ENCODE assay signal across 22 mouse cellular contexts in genomic region chr1:194540923-194541322, GRCm38 (mm10).
DNase-seq lines count a peak whose midpoint lies in the region; ATAC-seq lines count a peak whose summit lies in the region.
"Had no signal": no experiment of that assay in that cellular context is flagged by ENCODE, and none has a peak within 500 bp of the region (broad histone marks: within the 10 kb centered on the region; RNA-seq: fewer than 3 reads in every experiment).

No protein-coding gene starts in this region.

- H3K4me1 ChIP-seq in liver, embryonic 11.5 days (replicated peaks; ENCODE audit: control insufficient read depth, insufficient read depth, low read length): no peaks in the 10 kb centered on the region
- no peaks in the 10 kb centered on the region for H3K4me1 ChIP-seq in midbrain, embryonic 16.5 days (ENCODE audit: control insufficient read depth, insufficient read depth, low read length)
- H3K4me1 ChIP-seq: embryonic facial prominence, embryonic 15.5 days; hindbrain, embryonic 13.5 days; limb, embryonic 12.5 days; liver, embryonic 12.5 days; midbrain, embryonic 10.5 days had no signal

- no peak for ATAC-seq in liver, embryonic 11.5 days (replicated peaks; ENCODE audit: low FRiP score)
- ATAC-seq in midbrain, embryonic 16.5 days: no peak
- ATAC-seq: forebrain, embryonic 14.5 days; liver, embryonic 12.5 days had no signal

- H3K4me2 ChIP-seq in liver, embryonic 11.5 days: no peak overlapping the region
- H3K4me2 ChIP-seq in midbrain, embryonic 16.5 days (ENCODE audit: low read length): no peak overlapping the region
- H3K4me2 ChIP-seq: embryonic facial prominence, embryonic 15.5 days; hindbrain, embryonic 13.5 days; limb, embryonic 12.5 days; liver, embryonic 12.5 days had no signal

- no peak overlapping the region for H3K4me3 ChIP-seq in liver, embryonic 11.5 days (ENCODE audit: low read depth, low read length)
- H3K4me3 ChIP-seq in midbrain, embryonic 16.5 days (ENCODE audit: low read depth, low read length): no peak overlapping the region
- H3K4me3 ChIP-seq: embryonic facial prominence, embryonic 15.5 days; gastrocnemius, adult 2 months; hindbrain, embryonic 13.5 days; limb, embryonic 12.5 days; liver, embryonic 12.5 days; midbrain, embryonic 10.5 days had no signal

- 87% methylated on average over 2 of the region's 2 CpGs for WGBS in liver, embryonic 11.5 days
- WGBS in midbrain, embryonic 16.5 days: 94% methylated on average over 2 of the region's 2 CpGs

- no peaks in the 10 kb centered on the region for H3K27me3 ChIP-seq in liver, embryonic 11.5 days (replicated peaks; ENCODE audit: control insufficient read depth, insufficient read depth, low read length)
- no peaks in the 10 kb centered on the region for H3K27me3 ChIP-seq in midbrain, embryonic 16.5 days (ENCODE audit: control insufficient read depth, insufficient read depth, low read depth, low read length)
- H3K27me3 ChIP-seq: embryonic facial prominence, embryonic 15.5 days; hindbrain, embryonic 13.5 days; limb, embryonic 12.5 days; liver, embryonic 12.5 days had no signal

- no peak overlapping the region for H3K9ac ChIP-seq in liver, embryonic 11.5 days (ENCODE audit: low read depth, low read length)
- no peak overlapping the region for H3K9ac ChIP-seq in midbrain, embryonic 16.5 days (ENCODE audit: low read depth, low read length)
- H3K9ac ChIP-seq: embryonic facial prominence, embryonic 15.5 days; hindbrain, embryonic 13.5 days; limb, embryonic 12.5 days; liver, embryonic 12.5 days had no signal

- H3K36me3 ChIP-seq in liver, embryonic 11.5 days (ENCODE audit: control insufficient read depth, insufficient read depth, low read length): no peaks in the 10 kb centered on the region
- H3K36me3 ChIP-seq in midbrain, embryonic 16.5 days (ENCODE audit: control insufficient read depth, insufficient read depth, low read length): no peaks in the 10 kb centered on the region
- H3K36me3 ChIP-seq: embryonic facial prominence, embryonic 15.5 days; hindbrain, embryonic 13.5 days; limb, embryonic 12.5 days; liver, embryonic 12.5 days; midbrain, embryonic 10.5 days had no signal

- no peaks in the 10 kb centered on the region for H3K9me3 ChIP-seq in liver, embryonic 11.5 days (ENCODE audit: control insufficient read depth, low read length)
- H3K9me3 ChIP-seq in midbrain, embryonic 16.5 days (replicated peaks; ENCODE audit: control insufficient read depth, low read length, poor library complexity, severe bottlenecking): no peaks in the 10 kb centered on the region
- H3K9me3 ChIP-seq: embryonic facial prominence, embryonic 15.5 days; hindbrain, embryonic 13.5 days; limb, embryonic 12.5 days; liver, embryonic 12.5 days; midbrain, embryonic 10.5 days had no signal

- peak; percentile 31 for DNase-seq in layer of hippocampus, adult 11-12 months (ENCODE audit: low spot score)
- no peak for DNase-seq in layer of hippocampus, postnatal 25 days (ENCODE audit: extremely low spot score in 1 of 2, low spot score in 1 of 2)
- peak; percentile 52 for DNase-seq in cerebellum, adult 9-11 months
- peak; percentile 11 to 18 for DNase-seq in layer of hippocampus, adult 8-10 months (ENCODE audit: low spot score in 2 of 2)
- DNase-seq in heart, adult 9 months (ENCODE audit: low spot score in 2 of 2): no peak
- DNase-seq in adrenal gland, postnatal 25 days: no peak
- DNase-seq in liver, embryonic 11.5 days (ENCODE audit: low spot score): no peak
- DNase-seq: adrenal gland, postnatal 10 days; gastrocnemius, adult 2 months; heart, adult 18-20 months; kidney, adult 18-20 months; lung, adult 18-20 months; lung, postnatal 10 days; thymus, adult 2 months had no signal

- no peak overlapping the region for H3K27ac ChIP-seq in liver, embryonic 11.5 days (ENCODE audit: low read depth, low read length)
- H3K27ac ChIP-seq in midbrain, embryonic 16.5 days (ENCODE audit: low read length): no peak overlapping the region
- H3K27ac ChIP-seq: embryonic facial prominence, embryonic 15.5 days; gastrocnemius, adult 2 months; hindbrain, embryonic 13.5 days; kidney, postnatal 0 days; limb, embryonic 12.5 days; liver, embryonic 12.5 days; midbrain, embryonic 10.5 days had no signal

Comparison
In these comparisons a context has a peak if more than half of its experiments do, and no peak if none do; other contexts are left out.
1. DNase-seq: peak in layer of hippocampus, adult 11-12 months (single experiment), cerebellum, adult 9-11 months (single experiment) and layer of hippocampus, adult 8-10 months (2 of 2); none in layer of hippocampus, postnatal 25 days (0 of 2), heart, adult 9 months (0 of 2), adrenal gland, postnatal 25 days (single experiment) and liver, embryonic 11.5 days (single experiment).